Mouse (Mus musculus): ENCODE data around the gene Fam72a. TPM values are rescaled to one million over a fixed set of nuclear protein-coding genes. Genes with fewer than 3 reads are reported as not detected.

The Fam72a gene
- polyA plus RNA-seq, 1 experiment from 2014 or later = 1.1 TPM

DNA sequence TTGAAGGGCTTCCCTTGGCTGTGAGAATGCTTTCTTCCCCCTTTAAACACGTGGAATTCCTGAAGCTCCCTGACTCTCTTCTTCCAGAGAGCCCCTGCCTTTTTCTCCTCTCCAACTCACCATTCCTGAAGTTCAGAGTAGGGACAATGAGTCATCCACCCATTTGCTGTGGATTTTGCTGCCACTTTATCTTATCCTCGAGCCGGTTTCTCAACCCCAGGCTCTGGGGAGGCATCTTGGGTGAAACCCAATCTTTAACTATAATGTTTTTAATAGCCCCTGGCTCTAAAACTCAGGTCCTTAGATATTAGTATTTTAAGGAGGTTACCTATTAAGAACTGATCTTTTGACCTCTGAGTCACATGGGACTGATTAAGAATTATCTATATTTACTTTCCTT lies 13.7 kb downstream of the Fam72a start:
- H3K27me3 ChIP-seq (replicated peaks; ENCODE audit: insufficient read depth, low read length) = no peaks in the 10 kb centered on the region
- no peaks in the 10 kb centered on the region for H3K4me1 ChIP-seq (ENCODE audit: insufficient read depth, low read depth, low read length)
- DNase-seq (ENCODE audit: low spot score) (no peak), ATAC-seq (no peak)
- no peaks in the 10 kb centered on the region for H3K36me3 ChIP-seq (ENCODE audit: insufficient read depth, low read length)
- no peak overlapping the region for H3K4me3 ChIP-seq (ENCODE audit: low read depth, low read length)
- no peak overlapping the region for H3K4me2 ChIP-seq (replicated peaks; ENCODE audit: low read depth, low read length)
- no peak overlapping the region for H3K9ac ChIP-seq (replicated peaks; ENCODE audit: low read depth)
- WGBS = 39% methylated on average over 3 of the region's 3 CpGs
- H3K27ac ChIP-seq (ENCODE audit: low read length) = no peak overlapping the region
- H3K9me3 ChIP-seq (ENCODE audit: low read length) = no peaks in the 10 kb centered on the region
- TF ChIP-seq EP300 (IDR thresholded peaks at IDR 0.05) (no peak), CTCF (IDR thresholded peaks at IDR 0.05) (no peak)

DNA sequence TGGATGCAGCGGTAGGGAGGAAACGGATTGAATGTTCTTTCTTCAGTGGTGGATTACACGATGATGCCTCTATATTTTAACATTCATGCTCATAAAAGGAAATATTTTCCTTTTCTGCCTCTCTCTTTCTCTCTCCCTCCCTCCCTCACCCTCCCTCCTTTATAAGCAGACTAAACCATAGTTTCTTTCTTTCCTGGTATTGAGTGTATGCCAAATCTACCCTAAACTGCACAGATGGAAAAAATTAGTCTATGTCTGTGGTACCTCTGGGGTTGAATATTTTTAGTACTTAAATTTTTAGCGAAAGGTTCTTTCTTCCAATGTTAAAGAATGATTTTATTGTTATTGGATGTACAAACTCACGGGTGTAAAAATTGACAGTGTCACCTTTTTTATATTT lies 14.2 kb downstream of the Fam72a start:
- H3K27me3 ChIP-seq (replicated peaks; ENCODE audit: insufficient read depth, low read length) = no peaks in the 10 kb centered on the region
- DNase-seq (ENCODE audit: low spot score) (no peak), ATAC-seq (no peak)
- H3K4me2 ChIP-seq (replicated peaks; ENCODE audit: low read depth, low read length) = no peak overlapping the region
- H3K9ac ChIP-seq (replicated peaks; ENCODE audit: low read depth) = no peak overlapping the region
- no peak for TF ChIP-seq EP300 (IDR thresholded peaks at IDR 0.05)
- TF ChIP-seq CTCF (IDR thresholded peaks at IDR 0.05) = no peak
- H3K36me3 ChIP-seq (ENCODE audit: insufficient read depth, low read length) = no peaks in the 10 kb centered on the region
- H3K4me3 ChIP-seq (ENCODE audit: low read depth, low read length) = no peak overlapping the region
- H3K4me1 ChIP-seq (ENCODE audit: insufficient read depth, low read depth, low read length) = no peaks in the 10 kb centered on the region
- no peaks in the 10 kb centered on the region for H3K9me3 ChIP-seq (ENCODE audit: low read length)
- 88% methylated on average over 5 of the region's 5 CpGs for whole genome bisulfite sequencing
- H3K27ac ChIP-seq (ENCODE audit: low read length) = no peak overlapping the region

DNA sequence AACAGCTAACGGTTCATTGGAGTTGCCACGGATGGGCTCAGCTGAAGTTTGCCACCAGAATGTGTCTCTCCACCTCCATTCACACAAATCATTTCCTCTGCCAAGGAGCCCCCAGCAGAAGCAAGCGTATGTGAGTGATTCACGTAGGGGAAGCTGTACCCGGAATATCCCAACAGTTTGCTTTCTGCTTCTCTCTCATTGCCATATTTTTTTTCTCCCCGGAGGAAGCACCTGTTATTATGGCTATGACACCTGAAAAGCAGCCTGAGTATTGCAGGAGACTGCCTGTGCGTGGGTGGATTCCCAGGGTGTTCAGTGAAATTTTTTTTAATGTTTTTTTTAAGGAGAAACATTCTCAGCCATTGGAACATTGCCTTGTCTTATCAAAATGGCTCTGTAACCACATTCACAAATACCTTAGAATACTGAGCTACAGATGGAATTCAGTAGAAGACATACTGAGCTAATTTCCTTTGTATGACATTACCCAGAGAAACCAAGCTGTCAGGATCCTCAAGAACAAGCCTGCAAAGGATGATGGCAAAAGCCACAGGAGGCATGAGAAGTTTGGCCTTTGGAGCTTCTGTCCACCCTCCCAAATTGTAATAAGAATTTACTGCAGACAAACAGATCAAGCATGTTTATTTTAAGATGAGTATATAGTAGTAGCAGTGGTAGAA lies 16.3 kb downstream of the Fam72a start:
- ATAC-seq (no peak), DNase-seq (ENCODE audit: low spot score) (no peak)
- Histone ChIP-seq H3K9me3 (ENCODE audit: low read length) (no peaks in the 10 kb centered on the region), H3K4me1 (ENCODE audit: insufficient read depth, low read depth, low read length) (no peaks in the 10 kb centered on the region), H3K27ac (ENCODE audit: low read length) (no peak overlapping the region), H3K9ac (replicated peaks; ENCODE audit: low read depth) (no peak overlapping the region), H3K27me3 (replicated peaks; ENCODE audit: insufficient read depth, low read length) (no peaks in the 10 kb centered on the region), H3K36me3 (ENCODE audit: insufficient read depth, low read length) (no peaks in the 10 kb centered on the region), H3K4me2 (replicated peaks; ENCODE audit: low read depth, low read length) (no peak overlapping the region), H3K4me3 (ENCODE audit: low read depth, low read length) (no peak overlapping the region)
- WGBS = 79% methylated on average over 7 of the region's 7 CpGs
- TF ChIP-seq CTCF (IDR thresholded peaks at IDR 0.05) (no peak), EP300 (IDR thresholded peaks at IDR 0.05) (no peak)

DNA sequence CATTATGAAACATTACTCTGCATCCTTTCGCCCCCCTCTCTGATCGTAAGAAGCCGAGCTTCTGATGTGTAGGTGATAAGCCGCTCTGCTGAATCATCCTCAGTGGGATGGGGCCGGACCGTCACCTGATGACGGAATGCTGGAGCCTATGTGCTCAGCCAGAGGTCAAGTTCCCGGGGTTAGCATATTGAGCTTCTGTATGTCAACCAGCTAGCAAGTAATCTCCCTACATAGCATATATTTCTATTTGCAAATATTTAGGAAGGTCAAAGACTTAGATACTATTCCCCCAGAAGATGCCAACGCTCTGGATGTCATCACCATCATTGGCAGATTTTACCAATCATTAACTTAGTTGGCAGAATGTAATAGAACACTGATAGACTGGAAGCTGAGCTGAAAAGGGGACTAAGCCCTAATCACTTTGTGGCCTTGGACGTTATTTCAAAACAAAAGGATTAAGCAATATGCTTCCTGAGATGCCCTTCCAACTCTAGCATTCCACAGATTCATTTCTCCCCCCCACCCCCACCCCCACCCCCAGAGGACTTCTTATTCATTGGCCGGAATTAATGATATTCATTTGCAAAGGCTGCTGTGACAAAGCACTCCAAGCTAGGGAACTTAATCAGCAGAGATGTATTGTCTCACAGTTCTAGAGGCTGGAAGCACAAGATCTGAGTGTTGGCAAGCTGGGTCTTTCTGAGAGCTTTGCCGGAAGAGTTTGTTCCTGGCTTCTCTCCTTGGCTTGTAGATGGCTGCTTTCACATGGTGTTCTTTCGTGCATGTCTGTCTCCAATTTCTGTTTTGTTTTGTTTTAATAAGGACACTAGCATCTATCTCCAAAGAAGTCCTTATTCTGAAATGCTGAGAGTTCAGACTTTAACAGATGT lies 19.3 kb downstream of the Fam72a start:
- TF ChIP-seq EP300 (IDR thresholded peaks at IDR 0.05) = no peak
- TF ChIP-seq CTCF (IDR thresholded peaks at IDR 0.05) = no peak
- no peaks in the 10 kb centered on the region for H3K27me3 ChIP-seq (replicated peaks; ENCODE audit: insufficient read depth, low read length)
- DNase-seq (ENCODE audit: low spot score) (no peak), ATAC-seq (no peak)
- no peak overlapping the region for H3K9ac ChIP-seq (replicated peaks; ENCODE audit: low read depth)
- H3K27ac ChIP-seq (ENCODE audit: low read length) = no peak overlapping the region
- 60% methylated on average over 13 of the region's 13 CpGs for WGBS
- H3K4me3 ChIP-seq (ENCODE audit: low read depth, low read length) = no peak overlapping the region
- no peaks in the 10 kb centered on the region for H3K9me3 ChIP-seq (ENCODE audit: low read length)
- H3K4me2 ChIP-seq (replicated peaks; ENCODE audit: low read depth, low read length) = no peak overlapping the region
- no peaks in the 10 kb centered on the region for H3K4me1 ChIP-seq (ENCODE audit: insufficient read depth, low read depth, low read length)
- H3K36me3 ChIP-seq (ENCODE audit: insufficient read depth, low read length) = no peaks in the 10 kb centered on the region

DNA sequence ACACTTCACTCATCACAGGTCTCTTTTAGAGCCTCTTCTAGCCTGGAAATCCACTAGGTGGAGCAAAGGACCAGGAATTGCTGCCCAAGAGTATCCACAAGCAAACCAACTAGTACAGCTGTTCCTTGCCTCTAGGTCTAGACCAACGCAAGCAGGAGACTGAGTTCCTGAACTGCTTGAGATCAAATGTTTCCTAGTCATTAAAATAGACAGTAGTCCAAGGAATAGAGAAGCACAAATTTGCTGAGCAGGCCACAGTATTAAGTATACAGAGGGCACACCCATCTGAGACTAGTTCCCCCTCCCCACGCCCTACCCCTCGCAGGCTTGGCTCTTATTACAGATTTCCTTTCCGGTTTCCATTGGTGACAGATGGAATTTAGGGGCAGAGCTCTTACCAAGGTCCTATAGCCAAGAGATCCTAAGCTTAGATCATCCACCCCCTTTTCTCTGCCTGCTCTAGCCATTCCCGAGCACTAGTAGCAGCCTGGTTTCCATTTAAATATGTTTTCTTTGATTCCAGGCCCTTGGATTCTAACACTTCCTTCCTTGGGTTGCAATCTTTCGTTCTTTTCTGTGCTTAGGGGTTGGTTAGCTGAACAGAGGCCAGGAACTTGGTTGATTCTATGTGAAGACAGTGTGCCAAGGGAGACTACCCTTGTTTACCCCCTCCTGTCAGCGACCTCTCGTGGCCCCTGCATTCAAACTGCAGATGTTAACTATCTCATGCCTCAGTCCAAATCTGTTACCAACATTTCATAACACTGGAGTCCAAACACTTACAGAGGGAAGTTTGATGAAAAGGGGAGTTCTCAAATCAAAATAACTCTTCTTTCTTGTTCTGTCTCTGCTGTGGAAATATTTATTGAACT lies 21.0 kb downstream of the Fam72a start:
- no peaks in the 10 kb centered on the region for H3K9me3 ChIP-seq (ENCODE audit: low read length)
- TF ChIP-seq CTCF (IDR thresholded peaks at IDR 0.05) (peak; percentile 71), EP300 (IDR thresholded peaks at IDR 0.05) (no peak)
- no peak overlapping the region for H3K27ac ChIP-seq (ENCODE audit: low read length)
- no peak overlapping the region for H3K9ac ChIP-seq (replicated peaks; ENCODE audit: low read depth)
- DNase-seq (ENCODE audit: low spot score) = peak; percentile 72
- no peak overlapping the region for H3K4me3 ChIP-seq (ENCODE audit: low read depth, low read length)
- ATAC-seq = peak; percentile 70
- no peaks in the 10 kb centered on the region for H3K4me1 ChIP-seq (ENCODE audit: insufficient read depth, low read depth, low read length)
- no peaks in the 10 kb centered on the region for H3K36me3 ChIP-seq (ENCODE audit: insufficient read depth, low read length)
- WGBS = 29% methylated on average over 8 of the region's 8 CpGs
- no peaks in the 10 kb centered on the region for H3K27me3 ChIP-seq (replicated peaks; ENCODE audit: insufficient read depth, low read length)
- no peak overlapping the region for H3K4me2 ChIP-seq (replicated peaks; ENCODE audit: low read depth, low read length)

DNA sequence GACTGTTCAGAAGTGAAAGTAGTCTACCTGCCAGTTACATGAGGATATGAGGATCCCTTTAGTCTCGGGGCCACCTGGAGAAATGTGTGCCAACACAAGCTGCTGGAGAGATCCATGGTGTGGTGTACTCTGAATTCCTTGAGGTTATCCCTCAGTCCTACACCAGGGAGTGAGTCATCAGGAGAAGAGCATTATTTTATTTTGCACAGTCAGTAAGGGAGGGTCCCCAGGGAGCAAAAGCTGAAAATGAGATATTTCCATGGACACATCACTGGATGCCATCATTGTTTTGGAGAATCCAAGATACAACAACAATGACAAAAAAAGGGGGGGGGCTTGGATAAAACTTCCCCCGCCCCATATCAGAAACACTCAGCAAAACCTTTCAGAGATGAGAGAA lies 24.3 kb downstream of the Fam72a start:
- Histone ChIP-seq H3K4me3 (ENCODE audit: low read depth, low read length) (no peak overlapping the region), H3K9ac (replicated peaks; ENCODE audit: low read depth) (no peak overlapping the region), H3K27me3 (replicated peaks; ENCODE audit: insufficient read depth, low read length) (no peaks in the 10 kb centered on the region), H3K4me1 (ENCODE audit: insufficient read depth, low read depth, low read length) (no peaks in the 10 kb centered on the region), H3K36me3 (ENCODE audit: insufficient read depth, low read length) (no peaks in the 10 kb centered on the region), H3K4me2 (replicated peaks; ENCODE audit: low read depth, low read length) (no peak overlapping the region), H3K9me3 (ENCODE audit: low read length) (no peaks in the 10 kb centered on the region), H3K27ac (ENCODE audit: low read length) (no peak overlapping the region)
- 83% methylated on average over 2 of the region's 2 CpGs for WGBS
- DNase-seq (ENCODE audit: low spot score) (no peak), ATAC-seq (no peak)
- TF ChIP-seq EP300 (IDR thresholded peaks at IDR 0.05) = no peak

All from lung, postnatal 0 days (tissue).